Comparison of ENCODE assay signal across 8 mouse cellular contexts in the genomic region with DNA sequence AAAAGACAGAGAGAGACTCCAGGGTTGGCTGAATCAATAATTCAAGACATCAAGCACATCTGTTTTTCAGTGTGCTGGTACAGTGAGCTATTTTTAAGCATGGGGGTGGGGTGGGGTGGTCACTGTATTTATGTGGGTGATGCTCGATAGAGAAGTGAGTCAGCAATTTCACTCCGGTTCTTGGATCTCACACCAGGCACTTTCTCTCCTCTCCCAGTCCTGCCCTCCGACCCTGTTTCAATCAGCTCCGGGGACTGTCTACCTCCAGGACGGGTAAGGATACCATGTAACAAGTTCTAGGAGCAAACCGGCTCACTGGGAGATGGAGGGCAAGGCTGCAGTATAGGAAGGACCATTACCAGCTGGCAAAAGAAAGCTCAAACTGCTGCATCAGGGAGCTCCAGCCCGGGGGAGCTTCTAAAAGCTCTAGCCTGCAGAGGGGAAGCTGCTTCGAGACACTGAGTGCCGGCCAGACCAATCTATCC. TPM values are rescaled to one million over a fixed set of nuclear protein-coding genes. Genes with fewer than 3 reads are reported as not detected.
DNase-seq lines count a peak whose midpoint lies in the region; ATAC-seq and TF ChIP-seq lines count a peak whose summit lies in the region.

No protein-coding gene starts in this region.

- H3K4me3 ChIP-seq in heart, embryonic 12.5 days: peak overlapping the region; percentile 5; the same call in 1 of the 2 replicates
- H3K4me3 ChIP-seq in ES-Bruce4 (ENCODE audit: low read depth, low read length) (peak overlapping the region; percentile 32), macrophage (ENCODE audit: inconsistent target) (peak overlapping the region; percentile 22)
- no peak overlapping the region for H3K4me3 ChIP-seq in forebrain, embryonic 13.5 days

- no peak for TF ChIP-seq POLR2A in ES-Bruce4 (IDR thresholded peaks at IDR 0.05; ENCODE audit: insufficient read depth, low read length)

- H3K36me3 ChIP-seq in heart, embryonic 12.5 days: peaks cover 17% of the 10 kb centered on the region; the same call in 1 of the 2 replicates
- H3K36me3 ChIP-seq in ES-Bruce4 (ENCODE audit: control insufficient read depth, insufficient read depth, low read length, poor library complexity, severe bottlenecking): no peaks in the 10 kb centered on the region
- no peaks in the 10 kb centered on the region for H3K36me3 ChIP-seq in macrophage (ENCODE audit: inconsistent target)
- peaks cover 27% of the 10 kb centered on the region for H3K36me3 ChIP-seq in forebrain, embryonic 13.5 days (ENCODE audit: poor library complexity, severe bottlenecking)

- DNase-seq in heart, postnatal 4 days: no peak
- no peak for DNase-seq in adrenal gland, adult 18-20 months (ENCODE audit: low spot score in 2 of 2)
- no peak for DNase-seq in left cerebral cortex, postnatal 36 days (ENCODE audit: low spot score in 2 of 2)

- H3K9me3 ChIP-seq in heart, embryonic 12.5 days (replicated peaks): peaks cover 3% of the 10 kb centered on the region; the same call in 1 of the 2 replicates
- no peaks in the 10 kb centered on the region for H3K9me3 ChIP-seq in ES-Bruce4 (replicated peaks; ENCODE audit: control insufficient read depth, insufficient read depth, low read length, poor library complexity, severe bottlenecking)
- H3K9me3 ChIP-seq in forebrain, embryonic 13.5 days (replicated peaks): no peaks in the 10 kb centered on the region

- no peak for TF ChIP-seq CTCF in ES-Bruce4 (IDR thresholded peaks at IDR 0.05; ENCODE audit: low read depth, low read length)

- H3K27me3 ChIP-seq in heart, embryonic 12.5 days (replicated peaks): no peaks in the 10 kb centered on the region
- no peaks in the 10 kb centered on the region for H3K27me3 ChIP-seq in ES-Bruce4 (ENCODE audit: control insufficient read depth, insufficient read depth, low read length, poor library complexity, severe bottlenecking)
- no peaks in the 10 kb centered on the region for H3K27me3 ChIP-seq in forebrain, embryonic 13.5 days

- WGBS in heart, embryonic 12.5 days: 50% methylated on average over 9 of the region's 9 CpGs
- WGBS in macrophage (ENCODE audit: missing documents): 7% methylated on average over 9 of the region's 9 CpGs
- WGBS in forebrain, embryonic 13.5 days: 78% methylated on average over 9 of the region's 9 CpGs

- no peaks in the 10 kb centered on the region for H3K79me2 ChIP-seq in macrophage (ENCODE audit: inconsistent target)

- ATAC-seq in heart, embryonic 12.5 days (ENCODE audit: insufficient number of reproducible peaks, low FRiP score): peak; percentile 77
- peak; percentile 82 for ATAC-seq in erythroblast, adult 5-6 weeks (replicated peaks; ENCODE audit: low FRiP score, poor library complexity, severe bottlenecking)
- no peak for ATAC-seq in forebrain, embryonic 13.5 days

- TF ChIP-seq EP300 in ES-Bruce4 (IDR thresholded peaks at IDR 0.05; ENCODE audit: insufficient read depth, low read depth, low read length): no peak

- H3K27ac ChIP-seq in heart, embryonic 12.5 days (ENCODE audit: poor library complexity, severe bottlenecking): peak overlapping the region; percentile 55
- H3K27ac ChIP-seq in ES-Bruce4 (ENCODE audit: insufficient read depth, low read length): peak overlapping the region; percentile 62
- peak overlapping the region; percentile 72 for H3K27ac ChIP-seq in macrophage
- no peak overlapping the region for H3K27ac ChIP-seq in forebrain, embryonic 13.5 days

- H3K4me1 ChIP-seq in heart, embryonic 12.5 days (replicated peaks): peaks cover 29% of the 10 kb centered on the region
- peaks cover 4% of the 10 kb centered on the region for H3K4me1 ChIP-seq in ES-Bruce4 (ENCODE audit: control insufficient read depth, insufficient read depth, low read length)
- peaks cover 8% of the 10 kb centered on the region for H3K4me1 ChIP-seq in forebrain, embryonic 13.5 days

- peak overlapping the region; percentile 45 for H3K4me2 ChIP-seq in heart, embryonic 12.5 days
- H3K4me2 ChIP-seq in forebrain, embryonic 13.5 days: no peak overlapping the region

- peak overlapping the region; percentile 8; the same call in 1 of the 2 replicates for H3K9ac ChIP-seq in heart, embryonic 12.5 days
- H3K9ac ChIP-seq in ES-Bruce4 (ENCODE audit: low read depth, poor library complexity, severe bottlenecking): peak overlapping the region; percentile 78
- H3K9ac ChIP-seq in forebrain, embryonic 13.5 days: no peak overlapping the region

- intact Hi-C loops in left cerebral cortex, postnatal 36 days (cut with DNase I): no loop called here

RNA-seq across cellular contexts. Expression of a gene that starts 10.6 kb away (rescaled TPM):
- 39.9 and 41.9 TPM in 2 replicates for polyA plus RNA-seq in heart, embryonic 12.5 days (2016; fragmentation: Nextera tagmentation; extraction: Ambion mirVana)
- 10 to 100 TPM; 46.4 to 47.3 TPM for total RNA-seq in heart, postnatal 4 days (2021)
- polyA plus RNA-seq in ES-Bruce4 (2011; ENCODE audit: insufficient read depth, insufficient read length, low read depth, missing spikeins): 66.0 and 72.8 TPM in 2 replicates
- total RNA-seq in erythroblast, adult 5-6 weeks (2015; ENCODE audit: low replicate concordance): 19.8 and 29.9 TPM in 2 replicates
- total RNA-seq in erythroblast, adult 5-6 weeks (2017; ENCODE audit: low replicate concordance): 20.4 and 34.8 TPM in 2 replicates
- total RNA-seq in macrophage (2018; cell fraction: chromatin; rRNA removed): 100 to 1,000 TPM in 20 of 26 experiments, 10 to 100 TPM in 6; 78.1 to 135 (median 108) TPM
- 10 to 100 TPM; 42.8 to 63.5 (median 55.3) TPM for total RNA-seq in macrophage (2018; cell fraction: cytosol; rRNA removed)
- 100 to 1,000 TPM in 9 of 26 experiments, 10 to 100 TPM in 17; 70.1 to 131 (median 96.5) TPM for total RNA-seq in macrophage (2018; cell fraction: nucleus; rRNA removed)
- 47.9 to 67.1 TPM (median 62.5 TPM) in 3 replicates for polyA plus RNA-seq in macrophage (2018)
- 10 to 100 TPM; 81.8 to 98.8 TPM for total RNA-seq in adrenal gland, adult 18-20 months (2021)
- polyA plus RNA-seq in forebrain, embryonic 13.5 days (2015; fragmentation: Nextera tagmentation; extraction: Ambion mirVana): 42.6 and 43.9 TPM in 2 replicates
- total RNA-seq in left cerebral cortex, postnatal 36 days (2021): 10 to 100 TPM; 74.1 to 82.3 TPM

RNA-seq across cellular contexts. Expression of a gene that starts 43.7 kb away (rescaled TPM):
- polyA plus RNA-seq in heart, embryonic 12.5 days (2016; fragmentation: Nextera tagmentation; extraction: Ambion mirVana): 186 and 193 TPM in 2 replicates
- total RNA-seq in heart, postnatal 4 days (2021): 10 to 100 TPM; 81.1 to 82.9 TPM
- polyA plus RNA-seq in ES-Bruce4 (2011; ENCODE audit: insufficient read depth, insufficient read length, low read depth, missing spikeins) (203 and 213 TPM in 2 replicates), macrophage (2018) (76.9 to 105 TPM (median 87.9 TPM) in 3 replicates)
- 33.2 and 33.8 TPM in 2 replicates for total RNA-seq in erythroblast, adult 5-6 weeks (2015; ENCODE audit: low replicate concordance)
- total RNA-seq in erythroblast, adult 5-6 weeks (2017; ENCODE audit: low replicate concordance): 35.0 and 43.8 TPM in 2 replicates
- total RNA-seq in macrophage (2018; cell fraction: chromatin; rRNA removed): 100 to 1,000 TPM in 8 of 26 experiments, 10 to 100 TPM in 18; 15.3 to 144 (median 80.7) TPM
- total RNA-seq in macrophage (2018; cell fraction: cytosol; rRNA removed): 100 to 1,000 TPM in 13 of 26 experiments, 10 to 100 TPM in 13; 70.1 to 161 (median 99.7) TPM
- total RNA-seq in macrophage (2018; cell fraction: nucleus; rRNA removed): 100 to 1,000 TPM in 15 of 26 experiments, 10 to 100 TPM in 11; 40.0 to 185 (median 107) TPM
- 100 to 1,000 TPM; 117 to 135 TPM for total RNA-seq in adrenal gland, adult 18-20 months (2021)
- 337 and 342 TPM in 2 replicates for polyA plus RNA-seq in forebrain, embryonic 13.5 days (2015; fragmentation: Nextera tagmentation; extraction: Ambion mirVana)
- 100 to 1,000 TPM; 216 to 220 TPM for total RNA-seq in left cerebral cortex, postnatal 36 days (2021)
